Mouse (Mus musculus) thymus, adult 2 months (tissue): ENCODE data around the gene Cbfb.

Source experiments
- CTCF ChIP-seq: fragments of 200-500 bp; IDR thresholded peaks from 2 replicates; pipeline ENCODE4 v1.5.1; 2012; ENCODE audit warnings: mild to moderate bottlenecking, control low read depth, low read length, moderate library complexity, borderline replicate concordance; ENCODE audit not compliant: control insufficient read depth, poor library complexity, insufficient read depth; ENCODE audit errors: extremely low read depth
- POLR2A ChIP-seq: fragments of 200-500 bp; IDR thresholded peaks from 2 replicates; pipeline ENCODE4 v1.6.1; 2012; ENCODE audit warnings: mild to moderate bottlenecking, low read length, control low read depth, moderate library complexity; ENCODE audit not compliant: control insufficient read depth, poor library complexity, insufficient read depth; ENCODE audit errors: extremely low read depth

GRCm38 (mm10) chr8:105170041-105170380 lies 463 bp upstream of the Cbfb start:
- TF ChIP-seq CTCF = no peak
- no peak for TF ChIP-seq POLR2A
